Mouse (Mus musculus) liver, embryonic 11.5 days (tissue): ENCODE measurements around the gene Otud7a. TPM values are rescaled to one million over a fixed set of nuclear protein-coding genes. Genes with fewer than 3 reads are reported as not detected.

Source experiments
- ATAC-seq: fragments of 200-750 bp; cut with Nextera tagmentation; replicated peaks from 2 replicates; pipeline ENCODE4 v1.8.0; 2017; ENCODE audit warnings: moderate number of reproducible peaks, mild to moderate bottlenecking, moderate TSS enrichment, moderate library complexity; ENCODE audit not compliant: low FRiP score
- DNase-seq: peaks from one replicate; pipeline ENCODE4 v3.0.0-alpha.2; 2017; ENCODE audit warnings: low spot score
- H3K27ac ChIP-seq: fragments of 300-500 bp; sonication (generic); 2 replicates; pipeline ENCODE4 v1.5.1; 2014; ENCODE audit warnings: mild to moderate bottlenecking, low read depth, low read length, control low read depth
- H3K27me3 ChIP-seq: fragments of 300-500 bp; sonication (generic); replicated peaks from 2 replicates; pipeline ENCODE4 v1.6.1; 2014; ENCODE audit warnings: low read length, mixed read lengths; ENCODE audit not compliant: control insufficient read depth, insufficient read depth
- H3K36me3 ChIP-seq: fragments of 300-500 bp; sonication (generic); 2 replicates; pipeline ENCODE4 v1.6.1; 2014; ENCODE audit warnings: mild to moderate bottlenecking, low read length, moderate library complexity, mixed read lengths; ENCODE audit not compliant: control insufficient read depth, insufficient read depth
- H3K4me1 ChIP-seq: fragments of 300-500 bp; sonication (generic); replicated peaks from 2 replicates; pipeline ENCODE4 v1.6.1; 2014; ENCODE audit warnings: low read length, mixed read lengths; ENCODE audit not compliant: control insufficient read depth, insufficient read depth
- H3K4me2 ChIP-seq: fragments of 300-500 bp; sonication (generic); 2 replicates; pipeline ENCODE4 v1.6.1; 2014; ENCODE audit warnings: mild to moderate bottlenecking, control low read depth, moderate library complexity
- H3K4me3 ChIP-seq: fragments of 300-500 bp; sonication (generic); 2 replicates; pipeline ENCODE4 v1.5.1; 2014; ENCODE audit warnings: low read depth, low read length, control low read depth
- H3K9ac ChIP-seq: fragments of 300-500 bp; sonication (generic); 2 replicates; pipeline ENCODE4 v1.6.1; 2014; ENCODE audit warnings: low read depth, low read length, control low read depth
- H3K9me3 ChIP-seq: fragments of 300-500 bp; sonication (generic); 2 replicates; pipeline ENCODE4 v1.6.1; 2016; ENCODE audit warnings: low read length, inconsistent platforms, mixed read lengths; ENCODE audit not compliant: control insufficient read depth
- WGBS: fragments of 180-500 bp; shearing (Covaris S2); extraction: QIAGEN DNeasy Blood & Tissue Kit; methylation state at CpG from one replicate; pipeline ENCODE4 v1.1.7; 2014; 5-methylcytosine and 5-hydroxymethylcytosine counted together
- polyA plus RNA-seq: library from polyadenylated mRNA; unstranded; fragments of >200 nt; fragmentation: Nextera tagmentation; extraction: Ambion mirVana; gene quantifications from 2 replicates; pipeline ENCODE4 v1.2.1, GENCODE M21; 2014

Otud7a gene
- polyA plus RNA-seq, 1 experiment from 2014 or later, result 0.07 TPM

- Histone ChIP-seq H3K9ac (no peak overlapping the region), H3K4me2 (no peak overlapping the region), H3K4me1 (no peaks in the 10 kb centered on the region), H3K27me3 (no peaks in the 10 kb centered on the region), H3K36me3 (no peaks in the 10 kb centered on the region), H3K27ac (no peak overlapping the region), H3K4me3 (no peak overlapping the region), H3K9me3 (no peaks in the 10 kb centered on the region)
- DNase-seq (no peak), ATAC-seq (no peak; the same call in 1 of the 2 replicates)
- 44% methylated on average over 3 of the region's 3 CpGs for WGBS
Measured at GRCm38 (mm10) chr7:63522403-63522802, 77.9 kb downstream of the Otud7a start.

DNA sequence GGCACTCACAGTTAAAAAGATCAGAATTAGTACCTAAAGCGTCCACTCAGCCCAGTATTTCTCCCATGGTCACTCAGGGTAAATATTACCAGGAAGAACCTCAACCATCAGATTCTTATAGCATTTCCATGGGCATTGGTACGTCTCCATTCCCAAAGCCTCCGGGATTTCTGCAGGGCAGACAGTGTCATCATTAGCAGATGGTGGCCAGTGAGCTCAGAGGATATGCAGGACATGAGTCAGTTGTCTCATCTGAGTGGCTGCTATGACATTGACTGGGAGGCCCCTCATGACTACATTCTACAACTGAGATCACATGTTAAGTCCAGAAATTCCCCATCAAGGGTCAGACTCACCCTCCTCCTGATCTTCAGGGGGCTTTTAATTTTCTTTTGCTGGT lies 78.5 kb downstream of the Otud7a start:
- ATAC-seq (no peak), DNase-seq (no peak)
- WGBS, result 76% methylated on average over 3 of the region's 3 CpGs
- Histone ChIP-seq H3K9ac (no peak overlapping the region), H3K4me3 (no peak overlapping the region), H3K9me3 (no peaks in the 10 kb centered on the region), H3K4me2 (no peak overlapping the region), H3K36me3 (no peaks in the 10 kb centered on the region), H3K27me3 (no peaks in the 10 kb centered on the region), H3K27ac (no peak overlapping the region), H3K4me1 (no peaks in the 10 kb centered on the region)

GRCm38 (mm10) chr7:63540293-63540692 lies 95.7 kb downstream of the Otud7a start:
- no peaks in the 10 kb centered on the region for H3K27me3 ChIP-seq
- no peaks in the 10 kb centered on the region for H3K4me1 ChIP-seq
- no peak overlapping the region for H3K27ac ChIP-seq
- H3K4me3 ChIP-seq, result no peak overlapping the region
- 89% methylated on average over 4 of the region's 4 CpGs for WGBS
- no peak overlapping the region for H3K4me2 ChIP-seq
- H3K9me3 ChIP-seq, result no peaks in the 10 kb centered on the region
- DNase-seq, result no peak
- ATAC-seq, result no peak
- no peaks in the 10 kb centered on the region for H3K36me3 ChIP-seq
- no peak overlapping the region for H3K9ac ChIP-seq

- Histone ChIP-seq H3K27ac (no peak overlapping the region), H3K4me2 (no peak overlapping the region), H3K27me3 (no peaks in the 10 kb centered on the region), H3K4me3 (no peak overlapping the region), H3K9ac (no peak overlapping the region), H3K4me1 (no peaks in the 10 kb centered on the region), H3K36me3 (no peaks in the 10 kb centered on the region), H3K9me3 (no peaks in the 10 kb centered on the region)
- no peak for DNase-seq
- WGBS, result 61% methylated on average over 1 of the region's 1 CpGs
- no peak for ATAC-seq
Measured at GRCm38 (mm10) chr7:63554457-63554856, 109.9 kb downstream of the Otud7a start.

- Histone ChIP-seq H3K4me1 (no peaks in the 10 kb centered on the region), H3K4me2 (no peak overlapping the region), H3K27me3 (no peaks in the 10 kb centered on the region), H3K4me3 (no peak overlapping the region), H3K27ac (no peak overlapping the region), H3K36me3 (no peaks in the 10 kb centered on the region), H3K9ac (no peak overlapping the region), H3K9me3 (no peaks in the 10 kb centered on the region)
- ATAC-seq (no peak), DNase-seq (no peak)
- WGBS, result 62% methylated on average over 5 of the region's 5 CpGs
Measured at GRCm38 (mm10) chr7:63556324-63556723, 111.8 kb downstream of the Otud7a start.

GRCm38 (mm10) chr7:63558918-63559317 lies 114.4 kb downstream of the Otud7a start:
- 75% methylated on average over 3 of the region's 3 CpGs for WGBS

GRCm38 (mm10) chr7:63559679-63560078 lies 115.1 kb downstream of the Otud7a start:
- Histone ChIP-seq H3K36me3 (no peaks in the 10 kb centered on the region), H3K4me1 (no peaks in the 10 kb centered on the region), H3K9me3 (no peaks in the 10 kb centered on the region), H3K27ac (no peak overlapping the region), H3K4me3 (no peak overlapping the region), H3K4me2 (no peak overlapping the region), H3K27me3 (no peaks in the 10 kb centered on the region), H3K9ac (no peak overlapping the region)
- no peak for DNase-seq
- ATAC-seq, result no peak
- WGBS, result 57% methylated on average over 1 of the region's 1 CpGs

More at GRCm38 (mm10) chr7:63558918-63559317, 114.4 kb downstream of the Otud7a start:
- no peak overlapping the region for H3K4me2 ChIP-seq
- H3K27ac ChIP-seq, result no peak overlapping the region
- H3K4me3 ChIP-seq, result no peak overlapping the region
- H3K9ac ChIP-seq, result no peak overlapping the region
- no peak for DNase-seq
- no peaks in the 10 kb centered on the region for H3K4me1 ChIP-seq
- no peaks in the 10 kb centered on the region for H3K9me3 ChIP-seq
- H3K27me3 ChIP-seq, result no peaks in the 10 kb centered on the region
- no peaks in the 10 kb centered on the region for H3K36me3 ChIP-seq
- ATAC-seq, result no peak

GRCm38 (mm10) chr7:63583310-63583709 lies 138.8 kb downstream of the Otud7a start:
- ATAC-seq, result no peak
- H3K27ac ChIP-seq, result no peak overlapping the region
- 66% methylated on average over 2 of the region's 2 CpGs for WGBS

GRCm38 (mm10) chr7:63586184-63586870 lies 141.8 kb downstream of the Otud7a start:
- no peak overlapping the region for H3K4me3 ChIP-seq
- H3K9ac ChIP-seq, result no peak overlapping the region
- no peak for DNase-seq
- no peak overlapping the region for H3K4me2 ChIP-seq
- no peaks in the 10 kb centered on the region for H3K9me3 ChIP-seq
- H3K27me3 ChIP-seq, result no peaks in the 10 kb centered on the region
- no peaks in the 10 kb centered on the region for H3K4me1 ChIP-seq
- no peak overlapping the region for H3K27ac ChIP-seq
- no peaks in the 10 kb centered on the region for H3K36me3 ChIP-seq
- no peak for ATAC-seq
- 52% methylated on average over 2 of the region's 2 CpGs for whole genome bisulfite sequencing

More at GRCm38 (mm10) chr7:63583310-63583709, 138.8 kb downstream of the Otud7a start:
- H3K4me2 ChIP-seq, result no peak overlapping the region
- H3K9me3 ChIP-seq, result no peaks in the 10 kb centered on the region
- H3K9ac ChIP-seq, result no peak overlapping the region
- no peaks in the 10 kb centered on the region for H3K36me3 ChIP-seq
- no peak overlapping the region for H3K4me3 ChIP-seq
- H3K4me1 ChIP-seq, result no peaks in the 10 kb centered on the region
- DNase-seq, result no peak
- no peaks in the 10 kb centered on the region for H3K27me3 ChIP-seq
